Mouse (Mus musculus): ENCODE data around the gene Pik3cd. TPM values are rescaled to one million over a fixed set of nuclear protein-coding genes. Genes with fewer than 3 reads are reported as not detected.

The Pik3cd gene
- total and polyA plus RNA-seq, 2 experiments, result 2.2 to 3.0 TPM

DNA sequence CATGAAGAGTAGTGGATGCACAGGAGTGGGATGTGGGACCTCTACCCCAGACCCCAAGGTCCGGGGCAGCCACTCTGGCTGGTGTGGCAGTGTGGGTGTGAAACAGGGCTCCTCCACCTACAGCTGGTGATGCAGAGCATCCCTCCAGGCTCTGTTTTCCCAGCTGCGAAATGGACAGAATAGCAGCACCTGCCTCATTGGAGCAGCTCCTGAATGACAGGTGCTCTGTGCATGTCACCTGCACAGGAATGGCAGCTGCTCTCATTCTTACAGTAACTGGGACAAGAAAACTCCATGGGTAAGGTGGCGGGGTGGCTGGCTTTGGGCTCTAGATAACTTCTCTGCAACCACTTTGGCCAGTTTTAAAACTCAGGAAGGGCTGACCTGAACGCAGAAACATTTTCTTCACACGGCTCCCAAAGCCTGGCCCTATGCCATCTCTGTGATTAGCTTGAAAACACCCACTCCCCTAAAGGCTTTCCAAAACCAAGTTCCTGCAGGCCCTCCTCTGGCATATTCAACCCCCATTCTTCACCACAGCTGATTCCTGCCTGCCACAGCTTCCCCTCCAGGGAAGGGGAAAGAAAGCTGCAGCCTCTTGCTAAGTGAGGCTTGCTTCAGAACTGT is 33.4 kb upstream of the Pik3cd start:
- H3K9ac ChIP-seq (ENCODE audit: low read depth, low read length), result no peak overlapping the region
- no peaks in the 10 kb centered on the region for H3K27me3 ChIP-seq (ENCODE audit: control insufficient read depth, insufficient read depth, low read length)
- no peak for DNase-seq (ENCODE audit: extremely low read depth, low read depth, low spot score)
- H3K4me1 ChIP-seq (ENCODE audit: control insufficient read depth, insufficient read depth, low read length), result peaks cover 14% of the 10 kb centered on the region
- no peaks in the 10 kb centered on the region for H3K36me3 ChIP-seq (ENCODE audit: control insufficient read depth, insufficient read depth, low read length)
- peaks cover 30% of the 10 kb centered on the region; the same call in 1 of the 2 replicates for H3K79me2 ChIP-seq (ENCODE audit: control insufficient read depth, insufficient read depth, low read length)
- TF ChIP-seq POLR2A (IDR thresholded peaks at IDR 0.05; ENCODE audit: extremely low read depth, insufficient read depth, low read length) (no peak), CTCF (IDR thresholded peaks at IDR 0.05; ENCODE audit: low read depth, low read length) (no peak)
- no peak overlapping the region for H3K4me3 ChIP-seq (ENCODE audit: insufficient read depth, low read depth, low read length)
- WGBS, result 70% methylated on average over 5 of the region's 5 CpGs
- no peak overlapping the region for H3K27ac ChIP-seq (replicated peaks; ENCODE audit: insufficient read depth, low read depth, low read length)

GRCm38 (mm10) chr4:149734730-149735475 is 32.5 kb upstream of the Pik3cd start:
- peaks cover 14% of the 10 kb centered on the region for H3K4me1 ChIP-seq (ENCODE audit: control insufficient read depth, insufficient read depth, low read length)
- 87% methylated on average over 10 of the region's 10 CpGs for WGBS
- H3K27ac ChIP-seq (replicated peaks; ENCODE audit: insufficient read depth, low read depth, low read length), result no peak overlapping the region
- no peak overlapping the region for H3K4me3 ChIP-seq (ENCODE audit: insufficient read depth, low read depth, low read length)
- H3K9ac ChIP-seq (ENCODE audit: low read depth, low read length), result no peak overlapping the region
- H3K27me3 ChIP-seq (ENCODE audit: control insufficient read depth, insufficient read depth, low read length), result no peaks in the 10 kb centered on the region
- no peaks in the 10 kb centered on the region for H3K36me3 ChIP-seq (ENCODE audit: control insufficient read depth, insufficient read depth, low read length)
- TF ChIP-seq POLR2A (IDR thresholded peaks at IDR 0.05; ENCODE audit: extremely low read depth, insufficient read depth, low read length), result no peak
- TF ChIP-seq CTCF (IDR thresholded peaks at IDR 0.05; ENCODE audit: low read depth, low read length), result no peak
- no peak for DNase-seq (ENCODE audit: extremely low read depth, low read depth, low spot score)
- H3K79me2 ChIP-seq (ENCODE audit: control insufficient read depth, insufficient read depth, low read length), result peaks cover 30% of the 10 kb centered on the region; the same call in 1 of the 2 replicates

- no peak overlapping the region for H3K4me3 ChIP-seq (ENCODE audit: insufficient read depth, low read depth, low read length)
- H3K27me3 ChIP-seq (ENCODE audit: control insufficient read depth, insufficient read depth, low read length), result no peaks in the 10 kb centered on the region
- H3K27ac ChIP-seq (replicated peaks; ENCODE audit: insufficient read depth, low read depth, low read length), result no peak overlapping the region
- WGBS, result 89% methylated on average over 6 of the region's 6 CpGs
- TF ChIP-seq CTCF (IDR thresholded peaks at IDR 0.05; ENCODE audit: low read depth, low read length) (no peak), POLR2A (IDR thresholded peaks at IDR 0.05; ENCODE audit: extremely low read depth, insufficient read depth, low read length) (no peak)
- no peak overlapping the region for H3K9ac ChIP-seq (ENCODE audit: low read depth, low read length)
- H3K79me2 ChIP-seq (ENCODE audit: control insufficient read depth, insufficient read depth, low read length), result peaks cover 30% of the 10 kb centered on the region; the same call in 1 of the 2 replicates
- peaks cover 14% of the 10 kb centered on the region for H3K4me1 ChIP-seq (ENCODE audit: control insufficient read depth, insufficient read depth, low read length)
- H3K36me3 ChIP-seq (ENCODE audit: control insufficient read depth, insufficient read depth, low read length), result no peaks in the 10 kb centered on the region
- no peak for DNase-seq (ENCODE audit: extremely low read depth, low read depth, low spot score)
These were observed 31.9 kb upstream of the Pik3cd start for GRCm38 (mm10) chr4:149734246-149734645.

- no peaks in the 10 kb centered on the region for H3K27me3 ChIP-seq (ENCODE audit: control insufficient read depth, insufficient read depth, low read length)
- peaks cover 14% of the 10 kb centered on the region for H3K4me1 ChIP-seq (ENCODE audit: control insufficient read depth, insufficient read depth, low read length)
- H3K9ac ChIP-seq (ENCODE audit: low read depth, low read length), result no peak overlapping the region
- 86% methylated on average over 6 of the region's 6 CpGs for WGBS
- TF ChIP-seq CTCF (IDR thresholded peaks at IDR 0.05; ENCODE audit: low read depth, low read length) (no peak), POLR2A (IDR thresholded peaks at IDR 0.05; ENCODE audit: extremely low read depth, insufficient read depth, low read length) (no peak)
- H3K79me2 ChIP-seq (ENCODE audit: control insufficient read depth, insufficient read depth, low read length), result peaks cover 30% of the 10 kb centered on the region; the same call in 1 of the 2 replicates
- no peak overlapping the region for H3K27ac ChIP-seq (replicated peaks; ENCODE audit: insufficient read depth, low read depth, low read length)
- no peak overlapping the region for H3K4me3 ChIP-seq (ENCODE audit: insufficient read depth, low read depth, low read length)
- H3K36me3 ChIP-seq (ENCODE audit: control insufficient read depth, insufficient read depth, low read length), result no peaks in the 10 kb centered on the region
- DNase-seq (ENCODE audit: extremely low read depth, low read depth, low spot score), result no peak
These were observed 31.4 kb upstream of the Pik3cd start for GRCm38 (mm10) chr4:149733748-149734147.

GRCm38 (mm10) chr4:149732800-149733199 is 30.4 kb upstream of the Pik3cd start:
- no peak for DNase-seq (ENCODE audit: extremely low read depth, low read depth, low spot score)
- Histone ChIP-seq H3K4me3 (ENCODE audit: insufficient read depth, low read depth, low read length) (no peak overlapping the region), H3K27me3 (ENCODE audit: control insufficient read depth, insufficient read depth, low read length) (no peaks in the 10 kb centered on the region), H3K79me2 (ENCODE audit: control insufficient read depth, insufficient read depth, low read length) (peaks cover 30% of the 10 kb centered on the region; the same call in 1 of the 2 replicates), H3K36me3 (ENCODE audit: control insufficient read depth, insufficient read depth, low read length) (no peaks in the 10 kb centered on the region), H3K27ac (replicated peaks; ENCODE audit: insufficient read depth, low read depth, low read length) (0 out of 2 replicates have a peak overlapping the region, but pooled peaks have one; percentile 1), H3K4me1 (ENCODE audit: control insufficient read depth, insufficient read depth, low read length) (peaks cover 11% of the 10 kb centered on the region), H3K9ac (ENCODE audit: low read depth, low read length) (no peak overlapping the region)
- TF ChIP-seq POLR2A (IDR thresholded peaks at IDR 0.05; ENCODE audit: extremely low read depth, insufficient read depth, low read length) (no peak), CTCF (IDR thresholded peaks at IDR 0.05; ENCODE audit: low read depth, low read length) (no peak)
- 50% methylated on average over 10 of the region's 10 CpGs for WGBS
